Mouse (Mus musculus) ES-Bruce4 (cell line): ENCODE data around the gene Thap2.

Experiments used
- CTCF ChIP-seq: IDR thresholded peaks from one replicate; pipeline ENCODE4 v1.8.1; 2011; ENCODE audit warnings: low read depth, low read length
- EP300 ChIP-seq: IDR thresholded peaks from 2 replicates; pipeline ENCODE4 v1.6.1; 2011; ENCODE audit warnings: low read depth, low read length; ENCODE audit not compliant: insufficient read depth
- POLR2A ChIP-seq: IDR thresholded peaks from one replicate; pipeline ENCODE4 v1.8.1; 2011; ENCODE audit warnings: low read length; ENCODE audit not compliant: insufficient read depth

GRCm38 (mm10) chr10:115323295-115323694 is 60.9 kb downstream of the Thap2 start:
- TF ChIP-seq POLR2A, result no peak
- TF ChIP-seq EP300, result no peak
- peak; percentile 67 for TF ChIP-seq CTCF
